Mouse (Mus musculus): ENCODE measurements at regions not wholly inside any gene's neighbourhood (a gene's known extent, or its start where the extent isn't known, plus 50 kb on each side); places are given as distances from the start of the nearest gene placed in this dataset.

DNA sequence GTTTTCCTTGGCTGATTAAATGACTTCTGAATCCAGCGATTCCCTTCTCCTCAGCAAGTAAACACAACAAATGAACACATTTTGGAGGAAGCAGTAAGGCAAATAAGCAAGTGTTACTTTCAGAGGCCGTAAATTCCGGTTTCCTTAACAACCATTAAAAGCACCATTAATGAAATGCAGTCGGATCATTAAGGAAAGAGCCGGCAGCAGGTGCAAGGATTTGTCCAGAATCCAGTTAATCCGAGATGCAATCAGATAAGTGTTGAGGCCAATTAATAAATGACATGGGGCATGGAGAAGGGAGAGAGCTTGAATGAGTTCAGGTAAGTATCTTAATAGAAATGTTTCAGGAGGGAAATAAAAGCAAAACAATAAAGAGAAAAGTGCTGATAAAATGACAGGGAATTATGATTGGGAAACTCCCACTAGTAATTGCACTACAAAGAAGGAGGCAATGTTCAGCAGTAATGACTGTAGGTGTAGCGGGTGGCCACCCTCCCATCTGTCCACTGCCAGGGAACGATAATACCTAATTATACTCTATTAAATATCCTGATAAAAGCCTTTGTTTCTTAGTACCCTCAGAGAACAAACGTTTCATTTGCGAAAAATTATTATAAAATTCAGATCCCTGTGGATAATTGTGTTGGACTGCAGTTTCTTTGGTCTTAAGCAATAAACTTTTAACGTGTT is 194.9 kb downstream of the Kcnj2 start:
- intact Hi-C loops (cut with DNase I) = no loop called here
- DNase-seq (ENCODE audit: low spot score in 2 of 2) = no peak

DNA sequence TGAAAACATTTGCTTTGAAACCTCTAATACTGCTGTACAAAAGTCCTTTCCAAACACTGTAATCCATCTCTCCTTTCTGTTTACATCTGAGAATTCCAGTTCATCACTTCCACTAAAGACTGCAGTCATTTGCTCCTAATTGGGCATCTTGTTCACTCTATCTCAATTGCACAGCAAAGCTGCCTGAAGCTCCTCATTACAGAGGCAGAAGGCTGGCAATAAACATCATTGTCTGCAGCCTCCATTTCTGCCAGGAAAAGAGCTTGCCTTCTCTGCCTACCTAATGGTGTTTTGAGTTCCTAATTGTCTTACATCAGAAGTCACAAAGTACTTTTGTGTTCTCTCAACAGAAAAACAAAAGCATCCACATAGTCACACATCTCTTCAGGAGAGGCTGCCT is 207.7 kb downstream of the Kcnj2 start:
- intact Hi-C loops (cut with DNase I) = no loop called here
- DNase-seq (ENCODE audit: low spot score in 2 of 2) = no peak

DNA sequence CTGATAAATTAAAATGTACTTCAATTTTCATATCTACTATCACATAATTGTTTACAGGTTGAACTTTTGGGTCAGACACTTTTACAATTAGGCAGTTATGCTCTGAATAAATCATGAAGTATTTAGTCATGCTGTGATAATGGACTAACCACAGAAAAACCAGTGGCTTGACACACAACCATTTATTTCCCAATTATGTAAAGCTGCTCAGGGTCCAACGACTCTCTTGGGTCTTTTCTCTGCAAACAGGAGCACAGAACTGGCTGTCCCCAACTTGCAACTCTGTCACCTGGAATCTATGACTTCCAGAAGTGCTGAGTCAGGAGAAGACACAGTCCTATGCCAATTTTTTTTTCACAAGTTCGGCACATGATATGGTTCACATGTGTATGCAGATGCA is 214.8 kb downstream of the Kcnj2 start:
- intact Hi-C loops (cut with DNase I) = no loop called here

DNA sequence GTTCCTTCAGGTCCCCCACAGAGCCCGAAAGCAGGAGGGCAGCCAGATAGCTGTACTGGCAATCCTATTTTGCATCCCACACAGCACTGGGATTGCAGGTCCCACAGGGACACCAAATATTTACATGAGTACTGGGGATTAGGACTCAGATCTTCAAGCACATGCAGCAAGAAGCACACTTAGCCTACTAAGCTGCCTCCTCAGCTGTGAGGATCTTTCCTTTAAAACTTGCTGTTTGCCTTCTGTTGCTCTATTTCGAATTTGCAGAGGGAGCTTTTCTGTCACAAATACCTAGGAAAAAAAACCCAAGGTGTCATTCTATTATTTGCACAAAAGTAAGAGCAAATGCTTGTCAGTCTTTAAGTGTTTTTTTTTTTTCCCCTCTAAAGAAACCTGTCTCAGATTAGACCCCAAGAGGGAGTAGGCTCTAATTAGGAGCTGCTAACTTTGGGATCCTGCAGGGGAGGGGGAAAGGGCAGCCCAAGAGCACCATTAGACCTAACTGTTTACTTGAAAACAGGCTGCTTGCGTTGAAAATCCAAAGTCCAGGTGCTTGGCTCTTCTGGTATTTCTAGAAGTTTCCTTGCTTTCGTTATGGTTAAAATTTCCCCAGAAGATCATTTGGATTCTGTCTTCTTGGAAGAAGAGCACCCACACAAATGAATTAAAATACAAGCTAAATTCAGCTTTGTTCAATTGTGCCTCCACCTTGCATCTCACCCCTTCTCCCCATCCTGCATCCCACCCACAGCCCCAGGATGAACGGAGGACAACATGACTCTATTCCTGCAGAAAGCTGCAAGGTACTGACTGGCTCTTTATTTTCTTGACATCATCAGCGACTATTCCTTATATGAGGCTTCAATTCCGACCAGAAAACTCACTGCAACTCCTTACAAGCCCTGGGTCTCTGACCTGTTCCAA is 215.5 kb downstream of the Kcnj2 start:
- intact Hi-C loops (cut with DNase I) = no loop called here
- peak in 1 of 2 experiments; percentile 35 for DNase-seq (ENCODE audit: low spot score in 2 of 2)

More for the DNA sequence above, 214.8 kb downstream of the Kcnj2 start:
- DNase-seq (ENCODE audit: low spot score in 2 of 2) = no peak

DNA sequence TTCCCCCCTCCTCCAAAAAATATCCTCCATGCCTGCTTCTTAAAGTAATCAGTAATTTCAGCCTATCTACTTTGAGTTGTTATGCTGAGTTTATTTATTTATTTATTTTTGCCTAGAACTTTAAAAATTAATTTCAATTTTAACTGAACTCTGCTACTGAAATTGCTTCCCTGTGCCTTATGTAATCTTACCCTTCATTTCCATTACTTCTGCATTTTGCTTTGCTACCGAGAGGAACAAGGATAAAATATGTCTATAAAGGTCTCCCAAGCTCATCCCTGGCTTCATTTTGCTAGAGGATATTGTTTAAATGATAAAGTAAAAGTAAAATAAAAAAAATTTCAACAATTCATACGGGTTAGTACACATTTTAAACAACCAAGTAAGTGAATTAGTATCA is 216.3 kb downstream of the Kcnj2 start:
- no peak for DNase-seq (ENCODE audit: low spot score in 2 of 2)
- intact Hi-C loops (cut with DNase I) = no loop called here

DNA sequence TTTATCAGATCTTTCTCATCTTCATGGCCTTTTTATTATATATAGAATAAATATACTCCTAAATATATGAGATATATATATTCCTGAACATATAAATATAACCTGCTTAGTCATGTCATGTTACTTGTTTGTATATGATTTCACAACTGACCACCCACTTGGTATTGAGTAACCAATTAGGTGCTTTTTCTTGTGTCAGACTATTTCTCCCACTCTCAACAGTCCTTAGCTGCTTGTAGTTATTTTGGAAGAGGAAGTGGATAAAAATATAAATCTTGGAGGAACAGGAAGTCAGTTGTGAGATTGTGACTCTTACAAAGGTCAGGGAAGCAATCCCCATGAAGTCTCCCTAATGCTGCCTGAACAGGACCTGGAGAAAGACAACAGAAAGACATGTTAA is 224.6 kb downstream of the Kcnj2 start:
- intact Hi-C loops (cut with DNase I) = no loop called here
- no peak for DNase-seq (ENCODE audit: low spot score in 2 of 2)

DNA sequence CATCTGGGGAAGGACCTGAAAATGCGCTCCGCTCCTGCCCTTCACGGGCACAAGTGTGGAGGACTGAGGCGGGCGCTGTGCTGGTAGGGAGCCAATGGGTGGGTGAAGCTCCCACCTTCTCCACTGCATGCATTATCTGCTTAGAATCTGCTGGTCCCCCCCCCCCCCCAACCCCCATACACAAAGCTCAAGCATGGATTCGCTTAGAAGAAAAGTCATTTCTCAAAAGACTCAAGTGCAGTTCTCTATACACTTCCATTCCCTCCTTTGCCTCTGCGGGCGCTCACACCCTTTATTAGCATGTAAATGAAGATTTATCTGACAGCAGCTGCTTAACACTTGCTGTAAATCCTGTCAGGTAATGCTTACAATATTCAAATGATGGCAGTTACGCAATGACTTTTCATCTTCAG is 230.4 kb downstream of the Kcnj2 start:
- intact Hi-C loops (cut with DNase I) = no loop called here
- no peak for DNase-seq (ENCODE audit: low spot score in 2 of 2)

DNA sequence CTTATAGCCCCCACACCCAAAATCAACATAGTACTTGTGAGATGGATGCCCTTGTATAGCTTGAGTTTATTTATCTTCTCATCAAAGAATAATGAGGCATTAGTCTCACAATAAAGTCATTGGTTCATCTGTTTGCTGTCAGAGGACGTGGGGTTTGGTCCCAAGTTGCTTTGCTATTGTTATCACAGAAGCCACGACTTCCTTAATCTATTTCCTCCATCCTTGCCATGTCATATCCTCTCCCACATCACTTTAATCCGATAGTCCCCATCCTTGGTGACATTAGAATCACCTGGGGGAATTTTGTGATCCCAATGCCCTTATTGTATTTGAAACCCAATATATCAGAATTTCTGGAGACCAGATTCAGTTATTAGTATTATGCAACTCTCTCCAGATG is 246.8 kb downstream of the Kcnj2 start:
- intact Hi-C loops (cut with DNase I) = no loop called here
- no peak for DNase-seq (ENCODE audit: low spot score in 2 of 2)

DNA sequence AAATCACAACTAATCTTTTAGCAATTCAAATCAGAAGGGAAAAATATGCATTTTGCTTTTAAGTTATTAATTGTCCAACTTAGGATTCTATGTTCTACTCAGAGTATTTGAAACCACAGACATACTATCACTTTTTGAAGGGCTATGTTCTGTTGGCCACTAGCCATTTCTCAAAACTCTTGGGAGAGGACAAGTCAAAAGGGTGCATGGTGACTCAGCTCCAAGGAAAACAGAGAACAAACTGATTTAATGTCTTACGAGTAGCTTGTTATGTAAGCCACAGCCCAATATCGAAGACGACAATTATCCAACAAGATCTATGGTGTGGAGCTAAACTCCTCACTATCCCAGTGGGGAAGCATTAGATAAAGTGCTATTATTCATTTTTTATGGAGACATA is 247.6 kb downstream of the Kcnj2 start:
- DNase-seq (ENCODE audit: low spot score in 2 of 2) = no peak
- intact Hi-C loops (cut with DNase I) = no loop called here

DNA sequence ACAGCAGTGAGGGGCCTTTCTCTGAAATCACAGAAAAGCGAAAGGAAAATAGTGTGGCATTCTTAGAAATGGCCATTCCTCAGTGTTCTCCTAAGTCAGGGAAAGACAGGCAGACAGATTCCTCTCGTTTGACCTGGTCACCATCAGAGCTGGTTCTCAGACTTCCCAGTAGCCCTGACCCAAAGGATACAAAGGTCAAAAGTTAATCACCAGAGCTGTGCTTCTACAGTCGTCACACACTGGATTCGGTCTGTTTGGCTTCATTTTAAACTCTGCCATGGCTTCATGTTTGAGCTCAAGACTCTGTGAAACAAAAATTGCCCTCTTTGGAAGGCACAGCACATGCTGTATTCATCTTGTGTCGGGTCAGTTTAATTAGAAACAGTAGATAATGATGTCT is 255.6 kb downstream of the Kcnj2 start:
- intact Hi-C loops (cut with DNase I) = no loop called here
- DNase-seq (ENCODE audit: low spot score in 2 of 2) = no peak

DNA sequence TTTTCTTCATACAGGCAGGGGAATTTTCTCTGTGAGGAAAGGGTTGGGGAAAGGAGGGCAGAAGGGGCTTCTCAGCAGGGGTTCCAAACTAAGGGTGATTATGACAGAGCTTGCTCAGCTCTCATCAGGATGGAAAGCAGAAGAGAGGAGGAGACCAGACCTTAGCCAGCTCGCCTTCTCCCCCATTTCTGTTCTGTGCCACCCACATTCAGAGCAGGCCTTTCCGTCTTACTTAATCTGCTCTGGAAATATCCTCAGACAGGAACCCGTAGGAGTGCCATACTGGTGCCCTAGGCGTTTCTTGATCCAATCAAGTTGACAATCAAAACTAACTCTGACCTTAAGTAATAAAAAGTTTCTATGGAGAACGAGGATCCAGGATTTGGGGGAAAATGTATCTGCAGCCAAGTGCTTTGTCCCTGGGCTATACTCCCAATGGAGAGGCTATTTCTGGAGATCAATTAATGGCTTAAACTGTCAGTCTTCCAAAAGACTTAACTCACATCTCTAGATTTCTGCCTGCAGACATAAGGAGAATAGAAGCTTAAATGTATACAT is 258.6 kb downstream of the Kcnj2 start:
- intact Hi-C loops (cut with DNase I) = no loop called here
- DNase-seq (ENCODE audit: low spot score in 2 of 2) = no peak

DNA sequence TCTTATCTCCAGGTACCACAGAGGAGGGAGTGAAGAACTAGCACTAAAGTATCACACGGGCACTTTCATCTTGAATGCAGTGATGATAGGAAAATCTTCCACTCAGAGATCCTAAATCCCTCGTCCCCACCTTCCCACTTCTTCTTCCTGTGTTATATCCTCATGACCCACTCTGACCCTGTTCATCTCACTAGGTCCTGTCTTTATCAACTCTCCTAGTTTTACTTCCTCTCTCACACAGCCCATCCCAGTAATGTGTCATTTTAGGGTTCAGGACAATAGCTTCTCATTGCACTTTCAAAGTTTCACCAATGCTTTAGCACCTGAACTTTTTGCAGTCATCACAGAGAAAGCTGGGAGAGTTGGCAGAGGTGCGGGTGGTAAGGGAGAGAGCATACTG is 261.0 kb downstream of the Kcnj2 start:
- intact Hi-C loops (cut with DNase I) = no loop called here
- DNase-seq (ENCODE audit: low spot score in 2 of 2) = no peak

DNA sequence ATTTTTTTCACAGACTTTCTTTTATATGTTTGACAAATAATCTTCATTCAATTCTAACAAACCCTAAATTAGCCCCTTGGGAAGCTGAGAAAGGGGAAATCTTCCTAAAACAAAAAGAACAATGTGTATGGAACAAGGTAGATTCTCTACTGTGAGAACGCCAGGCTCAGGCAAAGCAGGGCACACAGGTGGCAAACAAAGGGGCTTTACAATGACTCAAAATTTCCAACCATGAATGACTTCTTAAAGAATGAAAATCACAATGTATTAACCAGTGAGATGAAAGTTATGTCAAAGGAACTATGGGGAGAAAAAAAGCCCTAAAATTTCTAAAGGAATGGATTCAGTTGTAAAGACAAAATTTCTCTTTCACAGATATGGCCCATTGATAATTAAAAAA is 262.3 kb downstream of the Kcnj2 start:
- no peak for DNase-seq (ENCODE audit: low spot score in 2 of 2)
- intact Hi-C loops (cut with DNase I) = no loop called here

DNA sequence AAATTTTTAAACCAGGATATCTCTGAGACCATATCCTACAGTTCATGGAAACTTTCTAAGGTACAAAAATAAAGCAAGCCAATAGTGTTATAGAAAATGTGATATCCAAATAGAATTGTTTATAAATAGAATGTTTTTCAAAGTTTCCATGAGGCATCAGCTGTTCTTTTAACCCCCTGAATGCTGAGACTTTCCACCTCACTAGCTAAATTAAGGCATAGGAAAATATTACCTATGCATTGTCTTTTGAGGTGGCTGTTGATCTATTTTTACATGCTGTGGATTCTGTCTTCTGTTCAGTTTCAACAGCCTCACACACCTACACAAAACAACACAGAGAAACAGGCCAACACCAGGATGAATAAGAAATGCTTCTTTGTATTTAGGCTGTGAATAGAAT is 265.6 kb downstream of the Kcnj2 start:
- DNase-seq (ENCODE audit: low spot score in 2 of 2) = no peak
- intact Hi-C loops (cut with DNase I) = no loop called here

DNA sequence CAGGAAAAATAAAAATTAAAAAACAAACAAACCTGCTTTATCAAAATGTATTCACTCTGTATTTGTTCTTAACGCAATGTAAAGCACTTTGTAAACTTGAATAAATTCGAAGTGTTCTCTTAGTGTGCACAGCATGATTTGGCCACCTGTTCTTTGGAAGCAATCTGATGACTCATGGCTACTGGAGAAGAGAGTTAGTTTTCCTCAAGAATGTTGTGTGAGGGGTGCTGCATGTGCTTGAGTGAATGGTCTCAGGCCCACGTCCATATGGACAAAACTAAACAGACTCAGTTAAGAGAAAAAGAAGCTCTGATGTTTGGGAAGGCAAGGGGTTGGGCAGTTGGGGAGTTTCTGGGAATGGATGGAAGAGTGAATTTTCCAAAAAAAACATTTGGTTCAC is 267.1 kb downstream of the Kcnj2 start:
- intact Hi-C loops (cut with DNase I) = no loop called here
- peak; percentile 5 to 7 for DNase-seq (ENCODE audit: low spot score in 2 of 2)

DNA sequence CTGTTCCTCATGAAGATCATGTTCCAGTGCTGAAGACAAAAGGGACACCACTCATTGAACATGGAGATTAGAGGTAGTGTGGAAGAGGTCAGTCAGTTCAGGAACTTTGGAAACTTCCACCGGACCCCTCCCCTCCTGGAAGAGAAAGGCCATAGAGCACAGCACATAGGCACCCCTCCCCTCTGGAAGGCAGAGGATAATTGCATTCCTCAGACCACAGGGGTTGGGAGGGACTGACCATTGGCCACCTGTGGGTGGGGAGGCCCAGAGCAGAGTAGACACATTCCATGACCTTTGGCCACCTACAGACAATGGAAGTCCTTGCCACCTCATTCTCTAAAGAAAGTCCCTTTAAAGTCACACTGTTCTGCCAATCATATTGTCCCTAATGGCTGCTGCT is 281.6 kb downstream of the Kcnj2 start:
- no peak for DNase-seq (ENCODE audit: low spot score in 2 of 2)
- intact Hi-C loops (cut with DNase I) = no loop called here

DNA sequence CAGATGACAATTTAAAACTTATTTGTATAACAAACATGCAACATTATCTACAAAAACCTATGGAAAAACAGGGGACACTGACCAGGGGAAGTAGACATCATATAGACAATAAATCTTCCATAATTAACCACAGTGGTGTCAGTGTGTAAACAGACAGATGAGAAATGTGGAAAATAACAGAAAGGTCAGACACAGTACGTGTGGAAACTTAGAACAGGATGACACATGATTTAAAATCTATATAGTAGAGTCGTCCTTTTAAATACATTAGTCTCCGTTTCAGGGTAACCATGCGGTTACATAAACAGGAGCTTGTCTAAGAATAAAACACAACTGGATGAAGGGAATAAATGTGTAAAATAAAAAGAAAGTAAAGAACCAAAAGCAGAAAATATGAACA is 284.1 kb downstream of the Kcnj2 start:
- intact Hi-C loops (cut with DNase I) = no loop called here
- no peak for DNase-seq (ENCODE audit: low spot score in 2 of 2)

DNA sequence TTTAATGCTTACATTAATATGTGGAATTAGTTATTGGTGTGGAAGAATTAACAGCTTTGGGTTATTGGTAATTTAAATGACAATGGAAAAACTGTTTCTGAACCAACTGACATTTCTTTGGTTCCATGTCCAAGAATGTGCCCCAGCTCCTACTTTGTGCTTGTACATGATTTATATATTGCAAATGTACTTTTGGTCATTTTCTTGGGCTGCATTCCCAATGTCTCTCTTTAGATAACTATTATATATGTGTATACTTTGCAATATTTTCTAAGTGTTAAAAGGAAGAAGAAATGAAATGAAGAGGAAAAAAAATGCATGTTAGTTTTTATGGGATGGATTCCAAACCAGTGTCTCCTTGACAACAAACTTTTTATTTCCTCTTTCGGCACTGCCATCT is 297.4 kb downstream of the Kcnj2 start:
- no peak for DNase-seq (ENCODE audit: low spot score in 2 of 2)
- intact Hi-C loops (cut with DNase I) = no loop called here

DNA sequence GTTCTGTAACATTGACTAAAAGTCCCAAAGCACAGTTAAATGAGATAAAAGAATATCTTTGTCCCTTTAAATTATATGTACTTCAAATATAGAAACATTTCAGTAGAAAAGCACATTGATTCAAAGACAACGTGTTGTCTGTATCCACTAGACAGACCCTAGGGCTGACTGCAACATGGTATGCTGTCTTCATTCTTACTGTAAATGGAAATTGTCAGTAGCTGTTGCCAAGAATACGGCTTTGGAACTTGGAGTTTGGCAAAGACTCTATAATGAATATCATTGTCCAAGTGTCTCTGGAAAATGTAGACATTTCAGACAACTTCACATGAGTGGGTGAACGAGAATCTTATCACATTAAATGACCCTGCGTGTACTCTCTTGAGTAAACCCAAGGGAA is 311.2 kb downstream of the Kcnj2 start:
- DNase-seq (ENCODE audit: low spot score in 2 of 2) = no peak
- intact Hi-C loops (cut with DNase I) = no loop called here

DNA sequence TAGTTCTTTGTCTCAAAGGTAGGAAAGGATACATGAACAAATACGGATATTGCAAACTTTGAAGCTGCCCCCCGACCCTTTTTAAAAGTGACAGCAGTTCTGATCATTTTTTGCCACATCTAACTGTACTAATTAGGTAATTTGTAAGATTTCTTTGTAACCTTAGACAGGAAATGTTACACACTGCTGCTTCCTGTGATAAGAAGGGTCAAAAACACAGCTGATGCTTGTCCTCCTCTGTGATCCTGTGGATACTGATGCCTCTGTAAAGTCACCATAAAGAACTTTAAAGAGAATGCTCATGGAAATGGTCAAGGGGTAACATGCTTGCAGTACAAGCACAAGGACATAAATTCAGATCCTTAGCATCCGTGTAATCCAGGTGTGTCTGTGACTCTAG is 313.9 kb downstream of the Kcnj2 start:
- intact Hi-C loops (cut with DNase I) = no loop called here
- DNase-seq (ENCODE audit: low spot score in 2 of 2) = no peak

DNA sequence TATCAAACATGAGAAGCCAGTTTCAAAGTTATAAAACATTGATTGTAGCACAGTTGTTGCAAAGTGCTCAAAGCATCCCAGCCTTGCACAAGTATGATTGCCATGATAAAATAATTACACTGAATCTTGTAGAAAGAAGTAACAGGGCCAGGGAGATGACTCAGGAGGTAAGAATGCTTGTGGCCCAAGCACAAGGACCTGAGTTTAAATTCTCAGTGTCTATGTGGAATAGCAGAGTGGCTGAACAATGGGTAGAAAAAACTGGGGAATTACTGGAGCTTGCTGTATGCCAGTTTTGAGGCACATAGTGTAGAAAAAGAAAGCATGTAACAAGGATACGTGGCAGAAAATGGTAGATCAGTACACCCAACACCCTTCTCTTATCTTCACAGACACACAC is 332.7 kb downstream of the Kcnj2 start:
- no peak for DNase-seq (ENCODE audit: low spot score in 2 of 2)
- intact Hi-C loops (cut with DNase I) = no loop called here
